Mouse (Mus musculus): ENCODE data around the gene Slc22a21.

Gene Slc22a21

DNA sequence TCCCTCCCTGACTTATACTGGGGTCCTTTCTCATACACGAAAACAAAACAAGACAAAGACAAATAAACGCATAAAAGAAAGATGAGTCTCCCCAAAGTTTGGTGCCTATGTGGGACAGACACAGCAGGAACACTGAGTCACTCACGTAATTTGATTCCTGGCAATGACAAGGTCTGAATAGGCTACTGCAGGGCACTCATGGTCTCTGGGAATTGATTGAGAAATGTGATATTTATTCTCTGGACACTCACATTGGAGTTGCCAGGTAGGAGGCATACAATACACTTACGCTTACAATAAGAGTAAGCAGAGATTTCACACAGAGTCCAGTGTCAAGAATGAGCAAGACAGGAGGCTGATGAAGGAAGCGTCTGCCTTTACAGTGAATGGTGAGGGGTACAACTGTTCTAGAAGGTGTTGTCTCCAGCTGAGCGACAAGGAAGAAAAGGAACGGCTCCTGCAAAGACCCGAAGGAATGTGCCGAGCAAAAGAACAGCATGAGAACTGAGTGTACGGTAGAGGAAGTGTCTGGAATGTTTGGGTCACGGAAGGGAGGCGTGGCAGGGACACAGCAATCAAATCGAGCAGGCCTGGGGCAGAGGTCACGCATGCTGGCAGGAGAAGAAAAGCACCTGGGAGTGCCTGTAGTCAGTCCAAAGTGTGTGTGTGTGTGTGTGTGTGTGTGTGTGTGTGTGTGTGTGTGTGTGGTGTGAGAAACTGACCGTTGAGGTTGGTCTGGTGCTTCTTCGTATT is 76.2 kb downstream of the Slc22a21 start:
- no peak for DNase-seq (ENCODE audit: low spot score in 2 of 2)

DNA sequence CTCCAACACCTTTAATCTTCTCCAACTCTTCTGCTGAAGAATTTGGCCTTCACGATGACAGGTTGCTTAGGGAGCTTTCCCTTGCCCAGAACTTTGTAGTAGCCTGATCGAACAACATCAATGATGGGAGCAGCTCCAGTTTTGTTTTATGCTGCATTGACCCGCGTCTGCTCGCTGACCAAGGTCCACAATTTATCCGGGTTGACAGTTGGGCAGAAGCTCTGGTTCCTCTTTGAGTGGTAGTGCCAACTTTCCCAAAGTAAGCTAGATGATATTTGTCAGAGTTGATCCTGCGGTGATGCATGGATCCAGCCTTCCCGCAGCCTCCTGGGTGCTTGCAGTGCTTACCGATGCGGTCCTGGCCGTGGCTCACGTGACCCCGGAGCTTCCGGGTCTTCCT is 77.4 kb downstream of the Slc22a21 start:
- no peak for DNase-seq (ENCODE audit: low spot score in 2 of 2)

DNA sequence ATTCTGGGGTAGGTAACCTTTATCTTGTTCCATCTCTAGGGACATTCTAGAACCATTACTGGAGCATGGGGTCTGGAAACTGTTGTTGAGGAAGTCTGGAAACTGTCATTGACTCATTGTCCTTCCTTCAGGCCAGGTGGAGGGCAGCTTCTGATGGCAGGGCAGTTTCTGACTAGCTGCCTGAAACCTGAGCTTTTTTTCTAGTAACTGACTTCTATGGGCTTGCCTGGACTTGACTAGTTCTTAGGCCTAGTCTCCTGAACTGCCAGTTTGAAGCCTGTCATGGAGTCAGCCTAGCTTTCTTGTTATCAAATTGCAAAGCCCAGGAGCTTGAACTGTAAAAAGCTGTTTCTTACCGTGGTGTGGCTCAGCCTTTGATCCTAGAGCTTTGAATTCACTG is 79.1 kb downstream of the Slc22a21 start:
- no peak for DNase-seq (ENCODE audit: low spot score in 2 of 2)

DNA sequence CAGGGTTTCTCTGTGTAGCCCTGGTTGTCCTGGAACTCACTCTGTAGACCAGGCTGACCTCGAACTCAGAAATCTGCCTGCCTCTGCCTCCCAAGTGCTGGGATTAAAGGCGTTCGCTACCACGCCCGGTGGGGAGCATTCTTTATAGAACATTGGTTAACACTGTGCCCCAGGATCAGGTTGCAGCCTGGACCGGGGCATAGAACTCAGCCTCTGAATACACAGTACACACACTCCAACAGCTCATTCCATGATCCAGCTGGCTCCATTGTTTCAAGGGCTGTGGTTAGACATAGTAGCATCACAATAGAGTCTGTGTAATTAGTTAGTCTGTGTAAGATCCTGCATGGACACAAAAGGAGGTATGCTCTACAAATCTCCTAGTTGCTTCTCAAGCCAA is 80.2 kb downstream of the Slc22a21 start:
- DNase-seq (ENCODE audit: low spot score in 2 of 2) = no peak

All from spleen, postnatal 36 days (tissue).